Mouse (Mus musculus): ENCODE results near the gene Ppfibp2.
A peak's percentile ranks its signal among the peaks of the same experiment; 100 is the strongest.

The Ppfibp2 gene

DNA sequence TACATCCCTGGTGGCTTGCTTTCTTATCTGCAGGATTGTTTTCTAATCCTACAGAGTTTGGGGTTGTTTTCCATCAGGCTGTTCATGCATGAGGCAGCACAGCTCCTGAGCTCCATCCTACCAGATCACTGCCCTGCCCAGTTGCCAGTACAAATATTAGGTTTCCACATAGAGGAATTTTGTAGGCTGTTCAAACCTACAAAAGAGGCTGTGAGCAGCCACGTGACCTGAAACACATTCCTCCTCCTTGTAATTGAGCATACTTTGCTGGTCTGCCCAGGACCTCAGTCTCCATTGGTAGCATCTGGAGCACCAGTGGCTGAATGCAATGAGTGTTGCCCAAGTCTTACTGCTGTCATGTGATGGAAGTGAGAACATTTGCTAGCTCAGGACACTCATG is 104.9 kb downstream of the Ppfibp2 start:
- no peak for DNase-seq (ENCODE audit: extremely low spot score, low read depth, low spot score)

- no peak for DNase-seq (ENCODE audit: extremely low spot score, low read depth, low spot score)
These were observed 105.6 kb downstream of the Ppfibp2 start for GRCm38 (mm10) chr7:107700646-107701045.

DNA sequence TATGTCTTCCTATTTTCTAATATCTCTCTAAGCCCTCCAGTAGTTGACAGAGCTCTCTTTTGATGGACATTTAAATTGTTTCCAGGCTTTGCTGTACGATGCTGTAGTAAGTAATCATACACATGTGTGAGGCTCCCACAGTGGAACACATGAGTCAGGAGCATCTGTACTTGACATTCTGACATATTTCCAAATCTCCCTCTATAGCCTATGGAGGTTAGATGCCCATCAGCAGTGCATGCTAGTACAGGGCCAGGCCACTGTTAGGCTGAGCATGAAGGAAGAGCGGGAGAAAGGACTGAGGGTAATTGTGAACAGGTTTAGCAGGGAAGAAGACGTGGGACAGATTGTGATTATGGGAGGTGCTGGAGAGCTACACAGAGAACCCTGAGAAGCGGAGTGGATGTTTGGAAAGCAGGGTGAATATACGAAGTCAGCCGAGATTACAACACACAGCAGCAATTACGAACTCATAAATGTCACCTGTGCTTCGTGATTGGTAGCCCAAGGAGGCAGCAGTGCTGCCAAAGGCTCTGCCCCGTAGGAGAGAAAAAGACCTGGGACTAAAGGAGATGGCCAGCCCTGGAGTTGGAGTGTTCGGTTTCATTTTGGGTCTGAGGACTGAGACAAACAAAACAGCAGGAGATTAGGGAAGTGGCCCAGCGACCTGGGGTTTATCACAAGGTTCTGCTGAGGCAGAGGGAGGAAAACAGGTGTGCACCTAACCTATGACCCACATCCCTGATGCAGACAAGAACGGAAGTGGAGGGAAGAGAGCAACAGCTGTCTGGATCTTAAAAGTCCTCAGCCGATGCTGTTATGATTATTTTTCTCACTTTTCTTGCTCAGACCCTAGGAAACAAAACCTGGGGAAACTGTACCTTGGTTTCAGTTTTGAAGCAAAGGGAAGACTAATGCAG is 107.7 kb downstream of the Ppfibp2 start:
- DNase-seq (ENCODE audit: extremely low spot score, low read depth, low spot score): no peak

DNA sequence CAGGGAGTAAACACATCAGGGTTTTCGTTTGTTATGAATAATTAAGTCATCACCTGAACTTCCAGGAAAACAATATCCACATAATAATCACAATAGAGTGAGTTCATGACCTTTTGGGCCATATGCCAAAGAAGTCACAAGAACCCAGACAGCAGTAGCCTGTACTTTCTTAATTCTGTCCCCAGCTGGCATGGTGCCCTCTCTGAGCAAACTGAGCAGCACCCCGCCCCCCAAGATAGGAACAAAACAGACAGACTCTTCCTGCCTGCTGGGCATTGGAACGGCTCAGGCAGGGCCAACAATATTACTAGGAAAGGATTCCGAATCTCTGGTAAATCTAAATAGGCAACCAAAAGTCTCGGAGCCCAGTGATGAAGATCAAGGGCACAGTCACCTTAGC is 110.9 kb downstream of the Ppfibp2 start:
- DNase-seq (ENCODE audit: extremely low spot score, low read depth, low spot score): no peak

- no peak for DNase-seq (ENCODE audit: extremely low spot score, low read depth, low spot score)
These were observed 112.6 kb downstream of the Ppfibp2 start for GRCm38 (mm10) chr7:107707650-107708049.

GRCm38 (mm10) chr7:107708491-107709112 is 113.6 kb downstream of the Ppfibp2 start:
- DNase-seq (ENCODE audit: extremely low spot score, low read depth, low spot score): peak; percentile 61

- DNase-seq (ENCODE audit: extremely low spot score, low read depth, low spot score): no peak
These were observed 117.7 kb downstream of the Ppfibp2 start for GRCm38 (mm10) chr7:107712743-107713142.

DNA sequence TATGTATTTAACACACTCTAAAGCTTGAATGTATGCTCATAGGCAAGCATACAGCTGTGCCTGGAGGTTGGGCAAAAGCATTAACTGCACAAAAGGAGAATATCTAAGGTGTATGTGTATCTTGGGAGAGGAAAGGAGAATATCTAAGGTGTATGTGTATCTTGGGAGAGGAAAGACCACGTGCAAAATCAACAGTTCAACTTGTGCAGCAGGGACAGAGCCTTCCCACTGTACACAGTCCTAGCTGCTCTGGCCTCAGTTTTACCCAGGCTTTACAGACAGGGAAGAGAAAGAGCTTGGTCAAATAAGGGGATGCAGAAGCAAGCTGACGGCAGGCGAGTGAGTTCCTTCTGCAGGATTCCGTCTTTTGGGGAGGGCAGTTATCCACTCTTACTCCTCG is 119.1 kb downstream of the Ppfibp2 start:
- no peak for DNase-seq (ENCODE audit: extremely low spot score, low read depth, low spot score)

DNA sequence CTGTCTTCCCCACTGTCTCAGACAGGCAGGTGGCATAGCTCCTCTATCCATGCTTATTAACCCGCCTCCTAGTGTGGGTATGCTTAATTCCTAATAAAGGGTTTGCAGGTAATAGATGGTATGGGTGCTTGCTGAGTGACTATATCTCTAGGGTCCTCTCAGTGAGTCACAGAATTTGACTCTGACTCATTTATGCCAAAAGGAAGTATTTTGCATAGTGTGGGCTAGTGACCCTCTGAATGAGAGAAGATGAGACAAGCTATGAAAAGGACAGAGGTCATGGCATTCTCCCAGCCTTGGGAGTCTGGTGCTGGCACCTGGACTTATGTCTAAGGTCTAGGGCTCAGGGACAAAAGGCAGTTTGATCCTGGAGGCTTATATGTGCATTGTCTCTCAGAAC is 125.8 kb downstream of the Ppfibp2 start:
- no peak for DNase-seq (ENCODE audit: extremely low spot score, low read depth, low spot score)

- DNase-seq (ENCODE audit: extremely low spot score, low read depth, low spot score): no peak
These were observed 127.5 kb downstream of the Ppfibp2 start for GRCm38 (mm10) chr7:107722536-107722935.

DNA sequence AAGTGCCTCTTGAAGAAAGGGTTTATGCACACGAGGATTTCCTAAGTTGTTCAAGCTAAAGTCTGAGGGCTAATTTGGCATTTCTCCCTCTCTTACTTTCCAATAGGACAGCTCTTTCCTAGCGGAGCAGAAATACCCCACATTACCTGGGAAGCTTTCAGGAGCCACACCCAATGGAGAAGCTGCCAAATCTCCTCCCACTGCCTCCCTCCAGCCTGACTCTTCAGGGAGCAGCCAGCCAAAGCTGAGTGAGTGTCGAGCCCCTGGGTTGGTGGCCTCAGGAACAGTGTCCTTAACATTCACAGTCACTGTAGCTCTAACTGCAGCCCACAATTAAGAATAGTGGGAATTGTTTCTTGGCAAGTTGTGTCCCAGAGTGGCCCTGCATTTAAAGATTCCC is 132.5 kb downstream of the Ppfibp2 start:
- DNase-seq (ENCODE audit: extremely low spot score, low read depth, low spot score): no peak

DNA sequence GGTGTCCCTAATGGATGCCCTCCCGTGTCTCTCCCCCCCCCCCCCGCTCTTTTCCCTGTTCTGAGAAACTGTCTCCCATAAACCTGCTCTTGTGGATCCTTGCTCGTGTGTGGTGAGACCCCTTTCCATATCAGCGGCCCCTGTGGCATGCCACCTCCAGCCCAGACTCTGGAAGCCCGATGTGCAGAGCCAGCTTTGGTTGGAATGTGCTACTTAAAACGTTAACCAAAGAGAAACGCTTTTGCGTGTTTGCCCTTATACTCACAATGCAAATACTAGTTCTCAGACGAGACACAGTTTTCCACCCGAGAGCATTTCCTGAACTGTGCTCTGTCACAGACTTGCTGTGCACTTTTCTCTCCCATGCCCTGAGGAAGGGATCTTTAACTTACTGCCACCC is 135.6 kb downstream of the Ppfibp2 start:
- no peak for DNase-seq (ENCODE audit: extremely low spot score, low read depth, low spot score)

DNA sequence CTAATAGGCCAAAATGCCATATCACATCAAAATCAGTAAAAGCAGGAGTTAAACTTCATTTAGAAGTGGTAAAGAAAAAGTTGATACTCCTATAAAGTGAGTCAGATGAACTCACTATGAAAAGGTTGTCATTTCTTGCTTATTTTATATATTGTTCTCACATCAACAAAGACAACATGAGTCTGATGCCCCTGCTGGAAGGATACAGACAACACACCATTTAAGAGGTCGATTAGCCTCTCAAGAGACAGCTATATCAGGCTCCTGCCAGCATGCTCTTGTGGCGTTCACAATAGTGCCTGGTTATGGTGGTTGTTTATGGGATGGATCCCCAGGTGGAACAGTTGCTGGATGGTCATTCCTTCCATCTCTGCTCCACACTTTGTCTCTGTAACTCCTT is 138.2 kb downstream of the Ppfibp2 start:
- DNase-seq (ENCODE audit: extremely low spot score, low read depth, low spot score): no peak

- DNase-seq (ENCODE audit: extremely low spot score, low read depth, low spot score): no peak
These were observed 143.7 kb downstream of the Ppfibp2 start for GRCm38 (mm10) chr7:107738726-107739125.

DNA sequence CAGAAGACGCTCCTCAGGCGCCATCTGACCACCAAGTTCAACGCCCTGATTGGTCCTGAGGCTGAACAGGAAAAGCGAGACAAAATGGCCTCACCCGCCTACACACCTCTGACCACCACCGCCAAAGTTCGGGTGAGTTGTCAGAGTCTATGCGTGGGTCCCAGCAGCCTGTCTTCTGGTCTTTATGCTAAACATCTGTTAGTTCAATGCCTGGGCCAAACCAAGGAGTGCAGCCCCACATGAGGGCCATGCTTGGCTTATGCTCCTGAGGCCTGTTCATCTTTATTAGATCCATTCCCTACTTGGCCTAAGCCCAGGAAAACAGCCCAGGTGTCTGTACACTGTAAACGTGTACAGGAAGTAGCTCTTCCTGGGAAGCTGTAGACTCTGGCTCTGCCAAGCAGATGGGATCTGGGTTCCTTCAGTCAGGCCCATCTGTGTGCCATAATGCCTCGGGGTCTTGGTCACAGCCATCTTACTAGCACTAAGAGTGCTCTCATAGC is 148.0 kb downstream of the Ppfibp2 start:
- no peak for DNase-seq (ENCODE audit: extremely low spot score, low read depth, low spot score)

DNA sequence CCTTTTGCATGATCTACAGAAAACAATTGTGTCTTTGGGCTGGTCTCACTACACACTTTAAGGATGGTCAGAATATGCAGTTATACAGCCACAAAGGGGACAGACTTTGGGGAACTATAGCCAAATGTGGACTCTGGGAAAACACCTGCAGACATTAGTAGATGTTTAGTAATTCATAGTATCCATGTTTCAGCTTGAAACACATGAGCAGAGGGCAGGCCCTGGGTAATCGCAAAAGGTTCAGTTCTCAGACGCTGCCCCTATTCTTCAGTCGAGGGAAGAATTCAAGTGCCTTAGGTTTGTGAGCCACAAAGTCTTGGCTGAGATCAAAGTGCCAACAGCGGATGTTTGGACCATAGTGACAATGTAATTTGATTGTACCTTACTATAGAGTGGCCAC is 149.4 kb downstream of the Ppfibp2 start:
- no peak for DNase-seq (ENCODE audit: extremely low spot score, low read depth, low spot score)

DNA sequence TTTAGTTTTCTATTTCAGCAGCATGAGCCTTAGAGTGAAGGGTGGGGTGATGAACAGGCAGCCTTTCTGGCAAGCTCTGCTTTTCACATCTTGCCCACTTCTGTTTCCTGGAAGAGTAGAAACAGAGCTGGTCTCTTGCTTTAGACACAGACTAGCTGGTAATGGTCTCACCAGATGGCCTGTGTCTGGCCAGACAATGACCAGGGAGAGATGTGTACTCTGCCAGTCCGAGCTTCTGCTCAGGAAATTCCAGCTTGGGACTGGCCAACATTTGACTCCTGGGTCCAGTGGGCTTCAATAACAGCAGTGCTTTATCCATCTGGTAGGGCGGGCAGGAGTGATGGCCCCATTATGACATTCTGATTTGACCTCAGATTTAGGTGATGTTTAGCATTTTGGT is 150.1 kb downstream of the Ppfibp2 start:
- DNase-seq (ENCODE audit: extremely low spot score, low read depth, low spot score): no peak

DNA sequence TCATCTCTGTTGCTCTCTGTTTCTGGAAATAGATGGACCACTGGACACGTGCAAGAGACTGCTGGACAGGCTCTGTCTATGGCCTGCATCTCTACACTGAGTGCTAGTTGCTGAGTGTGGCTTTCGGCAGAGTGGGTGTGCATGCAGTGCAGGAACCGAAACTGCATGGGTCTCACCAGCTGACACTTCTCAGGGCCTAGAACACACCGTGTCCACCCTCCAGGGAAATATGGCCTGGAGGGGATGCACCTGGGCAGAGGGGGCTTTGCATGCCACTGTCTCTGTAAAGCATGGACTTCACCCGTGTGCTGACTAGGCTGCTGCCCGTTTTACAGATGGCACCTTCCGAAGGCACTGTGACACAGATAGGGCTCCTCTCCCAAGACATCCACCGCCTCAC is 151.0 kb downstream of the Ppfibp2 start:
- DNase-seq (ENCODE audit: extremely low spot score, low read depth, low spot score): no peak

DNA sequence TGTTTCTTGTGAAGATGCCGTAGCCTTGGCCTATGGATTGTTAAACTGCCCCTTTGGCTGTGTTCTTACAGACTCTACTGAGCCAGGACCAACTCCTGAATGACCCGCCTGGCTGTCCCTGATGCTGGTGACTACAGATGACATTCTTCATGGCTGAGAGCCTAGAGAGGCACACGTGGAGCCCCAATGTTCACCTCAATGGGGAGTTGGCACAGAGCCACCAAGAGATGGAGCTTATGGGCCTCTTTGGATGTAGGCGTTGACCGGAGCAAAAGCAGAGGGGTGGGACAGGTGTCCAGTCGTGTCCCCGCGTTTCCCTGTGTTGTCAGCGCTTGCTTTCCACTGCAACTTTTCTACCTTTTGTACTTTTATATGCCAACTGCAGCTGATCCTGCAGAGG is 152.5 kb downstream of the Ppfibp2 start:
- DNase-seq (ENCODE audit: extremely low spot score, low read depth, low spot score): no peak

DNA sequence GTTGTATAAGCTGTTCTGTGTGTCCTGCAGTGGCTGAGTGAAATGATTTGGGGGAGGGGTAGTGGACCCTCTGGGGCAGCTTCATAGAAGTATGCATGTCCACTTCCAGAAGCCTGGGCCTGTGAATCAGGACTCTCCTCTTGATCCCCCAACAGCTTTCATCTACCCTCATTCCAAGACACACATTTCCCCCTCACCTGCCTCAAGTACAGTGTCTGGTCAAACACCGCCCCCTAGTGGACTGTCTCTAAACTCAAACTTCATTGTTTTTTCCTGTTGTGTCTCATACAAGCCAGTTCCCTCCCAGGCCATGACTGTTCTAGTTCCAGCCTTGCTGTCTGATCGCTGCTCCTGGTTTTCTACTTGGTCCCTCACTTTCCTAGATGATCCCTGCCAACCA is 152.9 kb downstream of the Ppfibp2 start:
- DNase-seq (ENCODE audit: extremely low spot score, low read depth, low spot score): peak; percentile 35

GRCm38 (mm10) chr7:107749270-107749669 is 154.3 kb downstream of the Ppfibp2 start:
- DNase-seq (ENCODE audit: extremely low spot score, low read depth, low spot score): peak; percentile 72

- DNase-seq (ENCODE audit: extremely low spot score, low read depth, low spot score): no peak
These were observed 154.7 kb downstream of the Ppfibp2 start for GRCm38 (mm10) chr7:107749721-107750120.

Data from hindlimb bud, embryonic 11.5 days (tissue).